Mouse (Mus musculus) intestine, embryonic 14.5 days (tissue): ENCODE data around the gene Myh14. TPM values are rescaled to one million over a fixed set of nuclear protein-coding genes. Genes with fewer than 3 reads are reported as not detected.

Experiments
- ATAC-seq: fragments of 200-750 bp; cut with Nextera tagmentation; replicated peaks from 2 replicates; pipeline ENCODE4 v1.8.0; 2017; ENCODE audit warnings: low read depth, moderate number of reproducible peaks, moderate TSS enrichment, moderate library complexity; ENCODE audit not compliant: low FRiP score, low TSS enrichment
- DNase-seq: peaks from one replicate; pipeline ENCODE4 v3.0.0-alpha.2; 2018; ENCODE audit warnings: low spot score
- H3K27ac ChIP-seq: fragments of 300-500 bp; sonication (generic); 2 replicates; pipeline ENCODE4 v1.5.1; 2014; ENCODE audit warnings: low read depth, mild to moderate bottlenecking, control low read depth
- H3K27me3 ChIP-seq: fragments of 300-500 bp; sonication (generic); replicated peaks from 2 replicates; pipeline ENCODE4 v1.6.1; 2014; ENCODE audit warnings: low read length, control low read depth; ENCODE audit not compliant: control insufficient read depth, insufficient read depth
- H3K36me3 ChIP-seq: fragments of 300-500 bp; sonication (generic); 2 replicates; pipeline ENCODE4 v1.6.1; 2014; ENCODE audit warnings: low read length, control low read depth; ENCODE audit not compliant: control insufficient read depth, insufficient read depth
- H3K4me1 ChIP-seq: fragments of 300-500 bp; sonication (generic); replicated peaks from 2 replicates; pipeline ENCODE4 v1.6.1; 2014; ENCODE audit warnings: low read length, control low read depth, mixed read lengths; ENCODE audit not compliant: control insufficient read depth, insufficient read depth
- H3K4me2 ChIP-seq: fragments of 300-500 bp; sonication (generic); 2 replicates; pipeline ENCODE4 v1.6.1; 2014; ENCODE audit warnings: low read length
- H3K4me3 ChIP-seq: fragments of 300-500 bp; sonication (generic); 2 replicates; pipeline ENCODE4 v1.5.1; 2014; ENCODE audit warnings: low read depth, low read length, control low read depth, mixed read lengths
- H3K9ac ChIP-seq: fragments of 300-500 bp; sonication (generic); 2 replicates; pipeline ENCODE4 v1.6.1; 2014; ENCODE audit warnings: mild to moderate bottlenecking, low read length
- H3K9me3 ChIP-seq: fragments of 300-500 bp; sonication (generic); 2 replicates; pipeline ENCODE4 v1.6.1; 2016; ENCODE audit warnings: low read length, control low read depth; ENCODE audit not compliant: control insufficient read depth
- WGBS: fragments of 180-500 bp; shearing (Covaris S2); extraction: QIAGEN DNeasy Blood & Tissue Kit; methylation state at CpG from one replicate; pipeline ENCODE4 v1.1.7; 2014; 5-methylcytosine and 5-hydroxymethylcytosine counted together
- polyA plus RNA-seq: library from polyadenylated mRNA; unstranded; fragments of >200 nt; fragmentation: Nextera tagmentation; extraction: Ambion mirVana; gene quantifications from 2 replicates; pipeline ENCODE4 v1.2.1, GENCODE M21; 2014

Gene Myh14
- polyA plus RNA-seq, 1 experiment from 2014 or later = 33.4 TPM

- Histone ChIP-seq H3K9ac (no peak overlapping the region), H3K9me3 (no peaks in the 10 kb centered on the region), H3K27me3 (peaks cover 44% of the 10 kb centered on the region), H3K27ac (no peak overlapping the region), H3K4me1 (no peaks in the 10 kb centered on the region), H3K4me3 (no peak overlapping the region), H3K4me2 (no peak overlapping the region; the same call in 1 of the 2 replicates), H3K36me3 (no peaks in the 10 kb centered on the region)
- 5% methylated on average over 16 of the region's 16 CpGs for WGBS
- 0 out of 2 replicates have a peak, but pooled peaks have one; percentile 22 for ATAC-seq
- no peak for DNase-seq
Observed at GRCm38 (mm10) chr7:44638663-44639062, 32.0 kb downstream of the Myh14 start.

DNA sequence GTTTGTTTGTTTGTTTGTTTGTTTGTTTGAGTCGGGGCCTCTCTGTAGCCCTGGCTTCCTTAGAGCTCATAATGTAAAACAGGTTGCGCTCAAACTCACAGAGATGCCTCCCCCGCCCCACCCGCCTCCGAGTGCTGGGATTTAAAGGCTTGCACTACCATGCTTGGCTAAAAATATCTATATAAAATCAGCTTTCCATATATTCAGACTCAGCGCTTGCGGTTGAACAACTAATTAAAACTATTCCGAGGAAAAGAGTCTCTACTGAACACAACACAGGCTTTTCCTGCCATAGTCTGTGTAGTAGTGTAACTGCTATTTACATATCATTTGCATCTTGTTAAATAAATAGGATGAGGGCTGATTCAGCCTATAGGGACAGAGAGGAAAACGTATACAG is 34.0 kb downstream of the Myh14 start:
- DNase-seq = no peak
- H3K4me1 ChIP-seq = no peaks in the 10 kb centered on the region
- H3K9ac ChIP-seq = no peak overlapping the region
- no peaks in the 10 kb centered on the region for H3K9me3 ChIP-seq
- ATAC-seq = no peak
- H3K36me3 ChIP-seq = no peaks in the 10 kb centered on the region
- H3K27me3 ChIP-seq = peaks cover 47% of the 10 kb centered on the region
- no peak overlapping the region for H3K4me2 ChIP-seq
- H3K4me3 ChIP-seq = no peak overlapping the region
- no peak overlapping the region for H3K27ac ChIP-seq
- WGBS = 88% methylated on average over 9 of the region's 9 CpGs

DNA sequence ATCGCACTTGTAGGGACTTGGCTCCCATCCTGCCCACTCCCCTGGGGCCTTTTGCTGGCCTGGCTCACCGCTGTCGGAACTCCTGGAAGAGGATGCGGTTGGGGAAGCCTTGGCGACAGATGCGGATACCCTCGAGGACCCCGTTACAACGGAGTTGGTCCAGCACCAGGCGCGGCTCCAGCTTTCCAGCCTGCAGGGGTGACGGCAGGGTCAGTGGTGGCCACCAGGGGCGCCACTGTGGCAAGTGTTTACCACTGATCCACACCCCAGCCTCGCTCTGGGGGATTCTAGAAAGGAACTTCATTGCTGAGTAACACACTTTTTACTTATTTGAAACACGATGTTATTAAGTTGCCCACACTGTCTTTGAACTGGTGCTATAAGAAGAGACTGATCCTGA is 37.2 kb downstream of the Myh14 start:
- no peak overlapping the region for H3K4me2 ChIP-seq
- DNase-seq (no peak), ATAC-seq (no peak)
- H3K4me3 ChIP-seq = no peak overlapping the region
- peaks cover 14% of the 10 kb centered on the region for H3K27me3 ChIP-seq
- H3K27ac ChIP-seq = no peak overlapping the region
- no peaks in the 10 kb centered on the region for H3K36me3 ChIP-seq
- no peaks in the 10 kb centered on the region for H3K9me3 ChIP-seq
- 22% methylated on average over 15 of the region's 15 CpGs for WGBS
- no peak overlapping the region for H3K9ac ChIP-seq
- H3K4me1 ChIP-seq = no peaks in the 10 kb centered on the region

DNA sequence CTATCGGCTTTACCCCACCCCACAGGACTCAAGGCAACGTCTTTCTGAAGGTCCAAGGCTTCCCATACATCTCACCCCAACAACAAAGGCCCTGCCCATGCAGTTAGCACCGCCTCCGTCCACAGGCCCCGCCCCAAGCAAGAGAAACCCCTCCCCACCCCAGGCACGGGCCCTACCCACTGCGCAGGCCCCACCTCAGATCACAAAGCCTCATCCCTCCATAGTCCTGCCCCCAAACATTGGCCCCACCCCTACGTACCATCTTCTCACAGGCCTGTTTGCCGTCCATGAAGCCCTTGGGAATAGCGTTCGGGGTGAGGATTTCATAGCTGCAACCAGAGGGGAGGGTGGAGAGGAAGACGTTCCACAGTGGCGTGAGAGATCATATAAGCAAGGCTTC is 38.0 kb downstream of the Myh14 start:
- no peak overlapping the region for H3K4me2 ChIP-seq
- H3K36me3 ChIP-seq = no peaks in the 10 kb centered on the region
- no peaks in the 10 kb centered on the region for H3K4me1 ChIP-seq
- WGBS = 26% methylated on average over 13 of the region's 13 CpGs
- ATAC-seq = no peak
- no peak overlapping the region for H3K4me3 ChIP-seq
- no peaks in the 10 kb centered on the region for H3K9me3 ChIP-seq
- no peak overlapping the region for H3K9ac ChIP-seq
- H3K27ac ChIP-seq = no peak overlapping the region
- 0 out of 2 replicates have a peak, but pooled peaks cover 9% of the 10 kb centered on the region for H3K27me3 ChIP-seq
- no peak for DNase-seq

GRCm38 (mm10) chr7:44630437-44630836 is 40.2 kb downstream of the Myh14 start:
- no peaks in the 10 kb centered on the region for H3K9me3 ChIP-seq
- WGBS = 75% methylated on average over 13 of the region's 13 CpGs
- no peaks in the 10 kb centered on the region for H3K4me1 ChIP-seq
- no peak overlapping the region for H3K27ac ChIP-seq
- 0 out of 2 replicates have a peak, but pooled peaks have one; percentile 49 for ATAC-seq
- H3K4me2 ChIP-seq = no peak overlapping the region
- H3K27me3 ChIP-seq = 0 out of 2 replicates have a peak, but pooled peaks cover 9% of the 10 kb centered on the region
- H3K36me3 ChIP-seq = no peaks in the 10 kb centered on the region
- no peak overlapping the region for H3K9ac ChIP-seq
- H3K4me3 ChIP-seq = no peak overlapping the region
- no peak for DNase-seq

- no peak overlapping the region for H3K4me2 ChIP-seq
- H3K27me3 ChIP-seq = 0 out of 2 replicates have a peak, but pooled peaks cover 8% of the 10 kb centered on the region
- H3K9ac ChIP-seq = no peak overlapping the region
- no peak overlapping the region for H3K27ac ChIP-seq
- ATAC-seq (no peak), DNase-seq (no peak)
- no peaks in the 10 kb centered on the region for H3K36me3 ChIP-seq
- H3K9me3 ChIP-seq = no peaks in the 10 kb centered on the region
- no peaks in the 10 kb centered on the region for H3K4me1 ChIP-seq
- H3K4me3 ChIP-seq = no peak overlapping the region
- WGBS = 84% methylated on average over 15 of the region's 15 CpGs
Observed at GRCm38 (mm10) chr7:44628402-44629034, 42.1 kb downstream of the Myh14 start.

GRCm38 (mm10) chr7:44626966-44627365 is 43.7 kb downstream of the Myh14 start:
- Histone ChIP-seq H3K4me2 (no peak overlapping the region), H3K27ac (no peak overlapping the region), H3K27me3 (no peaks in the 10 kb centered on the region), H3K9me3 (no peaks in the 10 kb centered on the region), H3K9ac (no peak overlapping the region), H3K4me1 (no peaks in the 10 kb centered on the region), H3K4me3 (no peak overlapping the region), H3K36me3 (no peaks in the 10 kb centered on the region)
- DNase-seq (no peak), ATAC-seq (no peak)
- WGBS = 87% methylated on average over 13 of the region's 13 CpGs

GRCm38 (mm10) chr7:44626068-44626385 is 44.6 kb downstream of the Myh14 start:
- H3K27ac ChIP-seq = no peak overlapping the region
- H3K4me1 ChIP-seq = no peaks in the 10 kb centered on the region
- H3K4me3 ChIP-seq = no peak overlapping the region
- ATAC-seq (no peak), DNase-seq (no peak)
- H3K9me3 ChIP-seq = no peaks in the 10 kb centered on the region
- no peaks in the 10 kb centered on the region for H3K36me3 ChIP-seq
- no peak overlapping the region for H3K9ac ChIP-seq
- no peak overlapping the region for H3K4me2 ChIP-seq
- 59% methylated on average over 1 of the region's 1 CpGs for WGBS
- H3K27me3 ChIP-seq = no peaks in the 10 kb centered on the region
